Mouse (Mus musculus): ENCODE measurements around the gene Selenot.

GRCm38 (mm10) chr3:58631693-58632092, 55.3 kb downstream of the Selenot start:
- TF ChIP-seq POLR2A (IDR thresholded peaks at IDR 0.05; ENCODE audit: control insufficient read depth, extremely low read depth, insufficient read depth, low read length, poor library complexity) (no peak), CTCF (IDR thresholded peaks at IDR 0.05; ENCODE audit: borderline replicate concordance, control insufficient read depth, extremely low read depth, insufficient read depth, low read length, poor library complexity) (no peak)

Measured in thymus, adult 2 months (tissue).